Mouse (Mus musculus) granulocyte monocyte progenitor cell, adult 5-6 weeks (primary cell): Measurements from ENCODE around the gene Hip1. TPM values are rescaled to one million over a fixed set of nuclear protein-coding genes. Genes with fewer than 3 reads are reported as not detected.
"Not testable (repeated sequence)": the region's sequence is repeated elsewhere in the genome, so short reads cannot be mapped to it uniquely, and the experiment has no call there.

Experiments
- ATAC-seq: replicated peaks from 2 replicates; pipeline ENCODE4 v1.8.0; 2016; ENCODE audit warnings: mild to moderate bottlenecking, moderate TSS enrichment, inconsistent platforms; ENCODE audit not compliant: poor library complexity, severe bottlenecking
- total RNA-seq, 2 experiments: library from RNA; stranded (forward) in 1 of 2; stranded (reverse) in 1 of 2; fragments of 200-712, 200-1000 nt in 1 of 2; fragments of >200 nt in 1 of 2; fragmentation: Nextera tagmentation in 1 of 2; gene quantifications; 2 replicates each; pipeline ENCODE4 v1.2.3; 2014 to 2017

The Hip1 gene
- total RNA-seq, 2 experiments from 2014 or later = 11.4 to 21.4 TPM

GRCm38 (mm10) chr5:135380681-135381080 lies 164.2 kb downstream of the Hip1 start:
- no peak for ATAC-seq

DNA sequence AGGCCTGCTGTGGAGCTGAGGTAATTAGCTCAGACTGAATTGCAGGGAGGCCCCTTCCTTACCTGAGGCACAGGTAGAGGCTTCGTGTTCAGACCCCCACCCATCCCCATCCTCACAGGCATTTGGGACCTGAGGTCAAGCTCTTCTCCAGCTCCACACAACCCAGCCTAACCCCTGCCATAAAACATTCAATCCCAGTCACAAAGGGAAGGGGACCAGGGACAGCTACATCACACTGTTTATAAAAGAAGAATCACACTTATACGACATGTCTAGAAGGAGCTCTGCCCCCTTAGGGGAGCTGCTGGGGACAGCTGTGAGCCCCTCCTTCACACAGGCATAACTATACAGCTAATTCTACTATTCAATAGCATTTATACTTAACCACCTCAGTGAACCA lies 168.6 kb downstream of the Hip1 start:
- ATAC-seq = no peak

DNA sequence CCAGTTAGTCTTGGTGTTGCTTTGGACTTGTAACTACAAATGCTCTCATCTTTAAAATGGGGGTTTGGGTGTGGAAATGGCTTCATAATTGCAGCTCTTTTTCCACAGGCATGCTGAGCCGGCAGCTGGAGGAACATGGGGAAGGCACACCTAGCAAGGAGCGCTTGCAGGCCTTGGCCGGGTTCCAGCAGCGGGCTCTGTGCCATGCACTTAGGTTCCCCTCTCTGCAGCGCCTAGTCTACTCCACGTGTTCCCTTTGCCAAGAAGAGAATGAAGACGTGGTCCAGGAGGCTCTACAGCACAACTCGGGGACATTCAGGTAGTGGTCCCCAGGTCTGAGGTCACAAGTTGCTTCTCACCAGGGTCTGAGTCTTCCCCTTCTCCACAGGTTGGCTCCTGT lies 169.8 kb downstream of the Hip1 start:
- no peak for ATAC-seq

GRCm38 (mm10) chr5:135373601-135374000 lies 171.3 kb downstream of the Hip1 start:
- ATAC-seq = no peak

DNA sequence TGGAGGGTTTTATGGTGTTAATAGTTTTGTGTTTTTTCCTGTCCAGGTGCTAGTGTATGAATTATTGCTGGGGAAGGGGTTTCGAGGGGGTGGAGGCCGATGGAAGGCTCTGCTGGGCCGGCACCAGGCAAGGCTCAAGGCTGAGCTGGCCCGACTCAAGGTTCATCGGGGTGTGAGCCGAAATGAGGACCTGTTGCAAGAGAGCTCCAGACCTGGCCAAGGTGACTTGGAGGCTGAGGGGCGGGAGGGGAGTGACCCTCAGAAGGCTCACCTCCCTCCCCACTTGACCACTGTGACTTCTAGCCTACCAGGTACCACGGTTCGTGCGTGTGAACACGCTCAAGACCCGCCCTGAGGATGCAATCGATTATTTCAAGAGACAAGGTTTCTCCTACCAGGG lies 173.7 kb downstream of the Hip1 start:
- no peak for ATAC-seq

- peak; percentile 77 for ATAC-seq
These were observed 174.9 kb downstream of the Hip1 start, which contains the start of gene Nsun5 for GRCm38 (mm10) chr5:135369787-135370654. Nsun5 (plus strand) TSS chr5:135369953.

DNA sequence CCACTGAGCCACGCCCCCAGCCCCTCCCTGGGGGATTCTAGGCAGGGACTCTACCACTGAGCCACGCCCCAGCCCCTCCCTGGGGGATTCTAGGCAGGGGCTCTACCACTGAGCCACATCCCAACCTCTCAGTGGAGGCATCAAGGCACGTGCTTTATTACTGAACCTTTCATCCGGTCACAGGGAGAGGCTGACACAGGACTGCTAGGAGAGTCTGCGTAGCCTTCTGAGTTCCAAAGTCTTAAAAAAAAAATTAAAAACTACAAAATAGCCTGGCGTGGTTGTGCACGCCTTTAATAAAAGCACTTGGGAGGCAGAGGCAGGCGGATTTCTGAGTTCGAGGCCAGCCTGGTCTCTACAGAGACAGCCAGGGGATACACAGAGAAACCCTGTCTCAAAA lies 175.7 kb downstream of the Hip1 start:
- not testable (repeated sequence) for ATAC-seq

DNA sequence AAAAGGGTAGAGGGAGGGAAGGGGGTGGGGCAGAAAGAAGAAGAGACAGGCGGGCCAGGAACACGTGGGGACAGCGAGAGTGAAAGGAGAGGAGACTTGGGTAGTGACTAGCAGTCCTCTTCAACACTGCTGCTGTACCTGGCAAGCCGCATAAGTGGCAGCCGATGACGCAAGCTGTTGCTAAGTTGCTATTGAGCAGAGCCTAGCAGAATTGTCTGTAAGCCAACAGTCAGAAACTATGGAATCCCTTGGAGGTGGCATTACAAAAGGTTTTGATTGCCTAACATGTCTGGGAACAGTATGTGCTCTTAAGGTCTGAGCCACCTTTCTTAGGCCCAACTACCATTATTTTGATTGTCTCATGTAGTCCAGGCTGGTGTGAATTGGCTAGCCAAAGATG lies 176.6 kb downstream of the Hip1 start:
- 0 out of 2 replicates have a peak, but pooled peaks have one; percentile 2 for ATAC-seq

DNA sequence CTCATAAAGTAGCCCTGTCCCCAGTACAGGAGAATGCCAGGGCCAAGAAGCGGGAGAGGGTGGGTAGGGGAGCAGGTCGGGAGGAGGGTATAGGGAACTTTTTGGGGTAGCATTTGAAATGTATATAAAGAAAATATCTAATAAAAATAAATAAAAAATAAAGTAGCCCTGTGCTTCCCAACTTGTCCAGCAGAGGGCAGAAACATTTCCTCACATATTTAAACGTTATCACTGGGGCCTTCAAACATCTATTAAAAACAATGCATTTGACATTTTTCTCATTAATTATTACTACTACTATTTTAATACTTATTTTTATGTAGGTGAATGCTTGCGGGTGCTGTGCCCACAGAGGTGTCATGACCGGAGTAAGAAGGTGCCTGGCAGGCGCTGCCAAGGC lies 177.1 kb downstream of the Hip1 start:
- no peak for ATAC-seq

DNA sequence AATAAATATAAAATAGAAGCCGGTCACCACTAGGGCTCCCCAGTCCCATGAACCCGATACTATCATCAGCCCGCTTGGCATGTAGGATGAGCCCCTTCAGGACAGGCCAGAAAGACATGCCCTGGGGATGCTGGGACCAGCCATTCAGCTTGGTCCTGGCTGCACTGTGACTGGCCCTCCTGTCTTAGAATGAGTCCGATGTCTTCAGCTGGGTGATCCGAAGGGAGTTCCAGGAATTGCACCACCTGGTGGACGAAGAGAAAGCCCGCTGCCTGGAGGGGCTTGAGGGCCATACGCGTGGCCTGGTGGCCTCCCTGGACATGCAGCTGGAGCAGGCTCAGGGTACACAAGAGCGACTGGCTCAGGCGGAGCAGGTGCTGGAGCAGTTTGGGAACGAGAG lies 181.4 kb downstream of the Hip1 start:
- peak; percentile 80 for ATAC-seq

GRCm38 (mm10) chr5:135362572-135362971 lies 182.3 kb downstream of the Hip1 start:
- no peak for ATAC-seq

- ATAC-seq = no peak
These were observed 185.1 kb downstream of the Hip1 start for GRCm38 (mm10) chr5:135359772-135360171.

DNA sequence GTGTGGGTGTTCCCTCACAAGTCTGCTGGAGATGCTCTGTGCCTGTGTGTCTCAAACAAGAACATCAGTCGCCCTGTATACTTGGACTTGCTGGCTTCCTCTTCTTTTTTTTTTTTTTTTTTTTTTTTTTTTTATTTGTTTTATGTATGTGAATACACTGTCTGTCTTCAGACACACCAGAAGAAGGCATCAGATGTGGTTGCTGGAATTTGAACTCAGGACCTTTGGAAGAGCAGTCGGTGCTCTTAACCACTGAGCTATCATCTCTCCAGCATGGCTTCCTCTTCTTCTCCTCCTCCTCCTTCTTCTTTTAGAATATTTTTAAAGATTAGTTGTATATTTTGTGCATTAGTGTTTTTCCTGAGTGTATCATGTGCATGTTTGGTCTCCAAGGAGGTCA lies 187.4 kb downstream of the Hip1 start:
- ATAC-seq = no peak

Other genes starting within 250 kb of the Hip1 start
- gene Fkbp6, start 195.1 kb downstream of the Hip1 start, total RNA-seq (2014; fragmentation: Nextera tagmentation) = 0.62 TPM in 1 of 2 replicates, not detected in the other
- gene Fkbp6, start 195.1 kb downstream of the Hip1 start, total RNA-seq (2017) = 0.34 TPM in 1 of 2 replicates, not detected in the other
- not detected in 2 replicates for gene Trim50, start 191.8 kb downstream of the Hip1 start, total RNA-seq (2014; fragmentation: Nextera tagmentation)
- gene Trim50, start 191.8 kb downstream of the Hip1 start, total RNA-seq (2017) = not detected in 2 replicates
- gene Nsun5, start 175.2 kb downstream of the Hip1 start, total RNA-seq (2014; fragmentation: Nextera tagmentation) = 23.9 and 30.8 TPM in 2 replicates
- 22.7 and 23.3 TPM in 2 replicates for gene Nsun5, start 175.2 kb downstream of the Hip1 start, total RNA-seq (2017)
- gene Pom121, start 150.6 kb downstream of the Hip1 start, total RNA-seq (2014; fragmentation: Nextera tagmentation) = 56.9 and 69.3 TPM in 2 replicates
- 7.2 and 8.8 TPM in 2 replicates for gene Pom121, start 150.6 kb downstream of the Hip1 start, total RNA-seq (2017)
- not detected in 2 replicates for gene Ccl26, start 18.4 kb upstream of the Hip1 start, total RNA-seq (2014; fragmentation: Nextera tagmentation)
- not detected in 2 replicates for gene Ccl26, start 18.4 kb upstream of the Hip1 start, total RNA-seq (2017)
- 2.3 and 3.9 TPM in 2 replicates for gene Ccl24, start 27.9 kb upstream of the Hip1 start, total RNA-seq (2014; fragmentation: Nextera tagmentation)
- gene Ccl24, start 27.9 kb upstream of the Hip1 start, total RNA-seq (2017) = 1.4 TPM in 1 of 2 replicates, not detected in the other
- 14.1 and 19.1 TPM in 2 replicates for gene Rhbdd2, start 87.5 kb upstream of the Hip1 start, total RNA-seq (2014; fragmentation: Nextera tagmentation)
- gene Rhbdd2, start 87.5 kb upstream of the Hip1 start, total RNA-seq (2017) = 4.3 and 8.2 TPM in 2 replicates
- gene Por, start 124.9 kb upstream of the Hip1 start, total RNA-seq (2014; fragmentation: Nextera tagmentation) = 26.7 and 34.3 TPM in 2 replicates
- gene Por, start 124.9 kb upstream of the Hip1 start, total RNA-seq (2017) = 20.6 and 28.7 TPM in 2 replicates
- 19.1 and 22.9 TPM in 2 replicates for gene Tmem120a, start 199.3 kb upstream of the Hip1 start, total RNA-seq (2014; fragmentation: Nextera tagmentation)
- gene Tmem120a, start 199.3 kb upstream of the Hip1 start, total RNA-seq (2017) = 17.6 and 26.4 TPM in 2 replicates
- not detected in 2 replicates for gene Styxl1, start 233.3 kb upstream of the Hip1 start, total RNA-seq (2014; fragmentation: Nextera tagmentation)
- 2.1 TPM in 1 of 2 replicates, not detected in the other for gene Styxl1, start 233.3 kb upstream of the Hip1 start, total RNA-seq (2017)
- 299 and 328 TPM in 2 replicates for gene Mdh2, start 233.4 kb upstream of the Hip1 start, total RNA-seq (2014; fragmentation: Nextera tagmentation)
- gene Mdh2, start 233.4 kb upstream of the Hip1 start, total RNA-seq (2017) = 154 and 224 TPM in 2 replicates